Mouse (Mus musculus): ENCODE measurements at regions not wholly inside any gene's neighbourhood (a gene's known extent, or its start where the extent isn't known, plus 50 kb on each side); places are given as distances from the start of the nearest gene placed in this dataset.

- no peak for DNase-seq
Measured at GRCm38 (mm10) chr1:124652251-124652861, 607.0 kb upstream of the Dpp10 start.

DNA sequence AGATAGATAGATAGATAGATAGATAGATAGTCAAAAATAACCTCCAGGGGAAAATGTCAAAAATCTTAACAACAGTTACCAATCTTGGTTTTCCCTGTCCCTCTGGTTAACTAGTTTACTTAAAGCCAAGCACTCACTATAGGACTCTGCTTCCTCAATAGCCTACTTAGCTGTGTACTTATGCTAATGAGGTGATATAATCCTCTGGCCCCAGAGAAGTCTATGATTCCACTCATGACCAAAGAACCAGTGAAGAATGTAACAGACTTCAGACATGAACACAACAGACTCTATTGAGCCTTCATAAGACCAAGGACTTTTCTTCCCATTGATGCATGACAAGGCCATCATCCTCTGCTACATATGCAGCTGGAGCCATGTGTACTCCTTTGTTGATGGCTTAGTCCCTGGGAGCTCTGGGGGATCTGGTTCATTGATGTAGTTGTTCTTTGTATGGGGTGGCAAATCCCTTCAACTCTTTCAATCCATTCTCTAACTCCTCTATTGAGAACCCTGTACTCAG, 589.9 kb upstream of the Dpp10 start:
- no peak for DNase-seq

DNA sequence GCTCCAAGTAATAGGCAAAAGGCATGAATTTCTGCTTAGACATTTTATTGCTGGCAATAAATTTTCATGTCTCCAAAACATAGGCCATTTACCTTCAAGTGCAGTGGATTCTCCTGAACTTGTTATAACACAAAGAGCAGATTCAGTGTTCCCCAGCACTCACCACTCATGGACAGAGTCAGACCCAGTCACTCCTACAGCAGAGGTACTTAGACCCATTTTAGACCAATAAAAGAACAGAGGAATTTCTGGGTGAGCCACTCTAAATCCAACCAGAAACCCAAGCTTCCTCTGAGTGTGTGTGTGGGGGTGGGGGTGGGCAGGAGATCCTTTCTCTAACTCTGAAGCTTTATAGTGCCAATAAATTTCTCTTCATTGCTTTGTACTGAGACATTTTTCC, 584.7 kb upstream of the Dpp10 start:
- DNase-seq = no peak

DNA sequence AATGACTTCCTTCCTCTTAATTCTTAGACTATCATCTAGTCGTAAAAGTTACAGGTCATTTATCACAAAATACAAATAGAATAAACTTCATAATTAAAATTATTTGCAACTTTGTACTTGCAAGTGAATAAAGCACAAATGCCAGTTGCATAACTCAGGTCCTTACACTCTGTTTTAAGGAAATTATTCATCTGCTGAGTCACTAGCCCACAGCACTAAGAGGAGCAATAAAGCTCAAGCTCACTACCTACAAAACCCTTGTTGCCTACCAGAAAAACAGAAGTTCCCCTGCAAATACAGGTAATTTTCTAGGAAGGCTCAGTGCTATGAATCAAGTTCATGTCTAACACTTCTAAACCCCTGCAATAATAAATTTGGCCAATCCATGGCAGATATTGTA, 539.3 kb upstream of the Dpp10 start:
- no peak for DNase-seq
